Mouse (Mus musculus): Measurements from ENCODE around the gene Adam17.

DNA sequence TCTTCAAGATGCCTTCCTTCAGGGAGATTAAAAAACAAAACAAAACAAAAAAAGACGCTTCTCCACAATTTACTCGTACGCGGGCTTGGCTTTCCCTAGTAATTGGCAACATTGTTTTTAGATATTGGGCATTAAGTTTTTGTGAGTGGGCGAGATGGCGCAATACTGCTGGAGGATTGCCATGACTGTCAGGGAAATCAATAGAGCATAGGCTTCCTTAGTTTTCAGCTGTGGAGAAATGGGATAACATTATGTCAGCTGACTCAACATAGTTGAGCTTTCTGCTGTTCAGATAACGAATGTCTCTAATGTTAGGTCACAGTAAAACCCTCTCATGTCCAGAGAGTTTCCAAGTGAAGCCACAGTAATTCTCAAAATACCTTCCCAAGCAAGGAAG is 56.6 kb downstream of the Adam17 start:
- TF ChIP-seq CTCF (IDR thresholded peaks at IDR 0.05; ENCODE audit: low read depth, low read length) (no peak), TAL1 (conservative IDR thresholded peaks at IDR 0.05; ENCODE audit: low read depth, low read length) (no peak), GATA1 (IDR thresholded peaks at IDR 0.05; ENCODE audit: borderline replicate concordance, low read length) (no peak), GATA2 (IDR thresholded peaks at IDR 0.05; ENCODE audit: borderline replicate concordance, low read depth, low read length) (no peak), POLR2AphosphoS5 (IDR thresholded peaks at IDR 0.05; ENCODE audit: insufficient replicate concordance, low read depth, low read length) (no peak)
